Mouse (Mus musculus) effector memory CD4-positive, alpha-beta T cell, adult 7 months (primary cell): ENCODE measurements around the gene Ube2v1. TPM values are rescaled to one million over a fixed set of nuclear protein-coding genes. Genes with fewer than 3 reads are reported as not detected.

Experiments used
- polyA plus RNA-seq: library from polyadenylated mRNA; unstranded; fragments of 100-300 nt; shearing (Covaris generic); gene quantifications from one replicate; pipeline ENCODE4 v1.2.1, GENCODE M21; 2017

Gene Ube2v1
- polyA plus RNA-seq: 206 TPM

DNA sequence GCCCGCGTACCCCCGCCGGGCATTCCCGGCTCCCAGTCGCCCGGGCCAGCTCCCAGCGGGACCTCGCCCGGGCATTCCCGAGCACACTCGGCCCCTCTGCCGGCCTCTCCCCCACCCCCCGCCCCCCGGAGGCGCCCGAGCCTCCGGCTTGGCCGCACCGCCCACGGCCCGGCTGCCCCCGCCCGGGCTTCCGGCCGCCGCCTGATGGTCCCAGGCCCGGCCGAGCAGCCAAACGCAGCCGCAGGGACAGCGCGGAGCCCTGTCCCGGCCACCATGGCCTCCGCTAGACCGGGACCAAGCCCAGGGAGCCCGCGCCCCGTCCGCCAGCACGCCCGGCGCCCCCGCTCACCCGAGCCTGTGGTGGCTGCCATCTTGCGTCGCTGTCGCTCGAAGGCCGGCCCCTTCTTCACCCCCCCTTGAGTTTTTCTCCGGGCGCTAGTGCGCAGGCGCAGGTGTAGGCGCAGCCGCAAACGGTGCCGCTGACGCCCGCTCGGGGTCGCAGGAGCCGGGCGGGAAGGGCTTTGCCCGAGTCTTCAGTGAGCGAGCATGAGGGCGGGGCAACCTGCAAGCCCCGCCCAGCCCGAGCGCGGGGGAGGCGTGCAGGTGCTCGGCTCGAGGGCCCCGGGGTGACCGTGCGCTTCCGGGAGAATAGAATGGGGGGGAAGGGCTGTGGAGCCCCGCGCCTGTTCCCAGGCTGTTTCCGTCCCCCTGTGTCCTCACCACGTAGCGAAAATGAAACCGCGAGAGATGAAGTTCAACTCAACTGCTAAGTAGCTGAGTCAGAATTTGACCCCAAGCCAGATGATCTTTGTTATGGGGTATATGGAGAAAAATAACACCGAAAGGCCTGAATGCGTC, at the start of gene Ube2v1:
Gene Ube2v1 (minus strand): TSS at position 505 of the 858 bp plus-strand sequence.

DNA sequence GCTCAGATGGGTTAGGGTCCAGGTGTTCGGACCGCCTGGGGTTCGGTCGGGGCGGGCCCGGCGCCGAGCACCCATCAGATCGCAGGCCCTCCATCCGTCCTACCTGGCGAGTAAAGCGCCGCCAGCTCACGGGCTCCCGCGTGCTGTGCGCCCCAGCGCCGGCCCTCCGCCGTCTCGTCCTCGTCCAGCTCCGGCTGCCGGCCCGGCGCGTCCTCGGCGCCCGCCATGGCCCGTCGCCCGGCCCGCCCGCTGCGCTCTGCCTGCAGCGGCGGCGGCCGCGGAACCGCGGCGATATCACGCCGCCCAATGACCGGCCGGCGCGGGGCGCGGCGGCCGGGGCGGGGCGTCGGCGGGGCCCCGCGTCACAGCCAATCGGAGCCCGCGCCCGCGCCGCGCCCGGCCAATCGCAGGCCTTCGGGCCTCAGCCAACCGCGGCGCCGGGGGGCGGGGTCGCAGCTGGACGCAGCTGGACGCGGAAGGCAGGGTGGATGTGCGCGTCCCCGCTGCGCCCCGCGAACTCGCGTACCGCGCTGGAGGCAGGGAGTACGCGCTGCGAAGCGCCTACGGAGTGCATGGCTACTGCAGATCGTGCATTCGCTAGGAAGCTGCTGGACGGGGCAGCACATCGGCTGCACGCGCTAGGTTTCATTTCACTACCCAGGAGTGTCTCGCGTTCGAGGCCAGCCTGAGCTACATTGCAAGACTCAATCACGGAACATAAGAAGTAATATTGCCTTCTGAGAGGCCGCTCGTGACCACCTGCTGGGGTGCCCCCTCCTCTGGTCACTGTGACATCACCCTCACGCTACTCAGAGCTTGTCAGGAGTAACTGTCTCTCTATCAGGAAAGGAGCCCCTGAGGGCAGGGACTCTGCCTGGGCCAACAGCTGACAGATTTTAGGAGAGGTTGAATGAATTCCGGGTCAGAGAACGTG, 29.6 kb upstream of the Ube2v1 start, which contains the start of gene Gm20431:
Gene Gm20431 (minus strand): TSS at position 227 of the 934 bp plus-strand sequence.

Other genes with a start within 250 kb of the Ube2v1 start
- gene Slc9a8, start 210.4 kb downstream of the Ube2v1 start, polyA plus RNA-seq: 43.1 TPM
- 198 TPM for gene Rnf114, start 139.4 kb downstream of the Ube2v1 start, polyA plus RNA-seq
- gene Spata2, start 139.2 kb downstream of the Ube2v1 start, polyA plus RNA-seq: 49.9 TPM
- not detected for gene Snai1, start 93.9 kb downstream of the Ube2v1 start, polyA plus RNA-seq
- 28.2 TPM for gene Gm20431, start 29.4 kb upstream of the Ube2v1 start, polyA plus RNA-seq
- gene Cebpb, start 56.8 kb upstream of the Ube2v1 start, polyA plus RNA-seq: 94.0 TPM
- gene Tmem189, start 57.7 kb upstream of the Ube2v1 start, polyA plus RNA-seq: 95.8 TPM